Mouse (Mus musculus): ENCODE measurements around the gene Tmem107. TPM values are rescaled to one million over a fixed set of nuclear protein-coding genes. Genes with fewer than 3 reads are reported as not detected.

The Tmem107 gene
- total and polyA plus RNA-seq, 2 experiments from 2014 or later, result 41.7 to 45.6 TPM

GRCm38 (mm10) chr11:69103531-69104435, 33.2 kb downstream of the Tmem107 start:
- Histone ChIP-seq H3K9ac (no peak overlapping the region), H3K27ac (ENCODE audit: low read depth, low read length) (no peak overlapping the region), H3K4me1 (ENCODE audit: insufficient read depth) (no peaks in the 10 kb centered on the region), H3K4me2 (ENCODE audit: low read depth) (no peak overlapping the region), H3K27me3 (ENCODE audit: insufficient read depth, low read length) (no peaks in the 10 kb centered on the region), H3K36me3 (ENCODE audit: insufficient read depth) (peaks cover 78% of the 10 kb centered on the region), H3K9me3 (ENCODE audit: low read length) (no peaks in the 10 kb centered on the region), H3K4me3 (ENCODE audit: low read depth, low read length) (no peak overlapping the region)
- no peak for ATAC-seq
- WGBS, result 91% methylated on average over 15 of the region's 15 CpGs
- DNase-seq, result no peak
- TF ChIP-seq CTCF (IDR thresholded peaks at IDR 0.05; ENCODE audit: low read depth), result no peak

- TF ChIP-seq CTCF (IDR thresholded peaks at IDR 0.05; ENCODE audit: low read depth), result no peak
- Histone ChIP-seq H3K27me3 (ENCODE audit: insufficient read depth, low read length) (no peaks in the 10 kb centered on the region), H3K36me3 (ENCODE audit: insufficient read depth) (peaks cover 85% of the 10 kb centered on the region), H3K27ac (ENCODE audit: low read depth, low read length) (no peak overlapping the region), H3K4me1 (ENCODE audit: insufficient read depth) (no peaks in the 10 kb centered on the region), H3K9ac (no peak overlapping the region), H3K9me3 (ENCODE audit: low read length) (no peaks in the 10 kb centered on the region), H3K4me3 (ENCODE audit: low read depth, low read length) (no peak overlapping the region), H3K4me2 (ENCODE audit: low read depth) (no peak overlapping the region)
- WGBS, result 90% methylated on average over 14 of the region's 14 CpGs
- no peak for ATAC-seq
- no peak for DNase-seq
These were observed 33.9 kb downstream of the Tmem107 start for GRCm38 (mm10) chr11:69104487-69104886.

- no peak for DNase-seq
- H3K4me3 ChIP-seq (ENCODE audit: low read depth, low read length), result no peak overlapping the region
- H3K36me3 ChIP-seq (ENCODE audit: insufficient read depth), result peaks cover 87% of the 10 kb centered on the region
- H3K4me1 ChIP-seq (ENCODE audit: insufficient read depth), result no peaks in the 10 kb centered on the region
- no peak for TF ChIP-seq CTCF (IDR thresholded peaks at IDR 0.05; ENCODE audit: low read depth)
- no peak overlapping the region for H3K27ac ChIP-seq (ENCODE audit: low read depth, low read length)
- no peak overlapping the region for H3K9ac ChIP-seq
- WGBS, result 91% methylated on average over 6 of the region's 6 CpGs
- H3K9me3 ChIP-seq (ENCODE audit: low read length), result no peaks in the 10 kb centered on the region
- no peak for ATAC-seq
- no peaks in the 10 kb centered on the region for H3K27me3 ChIP-seq (ENCODE audit: insufficient read depth, low read length)
- H3K4me2 ChIP-seq (ENCODE audit: low read depth), result no peak overlapping the region
These were observed 34.6 kb downstream of the Tmem107 start for GRCm38 (mm10) chr11:69105227-69105626.

- Histone ChIP-seq H3K9ac (no peak overlapping the region), H3K4me2 (ENCODE audit: low read depth) (no peak overlapping the region), H3K4me1 (ENCODE audit: insufficient read depth) (no peaks in the 10 kb centered on the region), H3K27me3 (ENCODE audit: insufficient read depth, low read length) (no peaks in the 10 kb centered on the region), H3K4me3 (ENCODE audit: low read depth, low read length) (no peak overlapping the region), H3K27ac (ENCODE audit: low read depth, low read length) (no peak overlapping the region), H3K36me3 (ENCODE audit: insufficient read depth) (peaks cover 84% of the 10 kb centered on the region), H3K9me3 (ENCODE audit: low read length) (no peaks in the 10 kb centered on the region)
- DNase-seq (no peak), ATAC-seq (no peak)
- WGBS, result 100% methylated on average over 2 of the region's 2 CpGs
- TF ChIP-seq CTCF (IDR thresholded peaks at IDR 0.05; ENCODE audit: low read depth), result no peak
These were observed 35.2 kb downstream of the Tmem107 start for GRCm38 (mm10) chr11:69105796-69106195.

- no peak overlapping the region for H3K27ac ChIP-seq (ENCODE audit: low read depth, low read length)
- no peak for TF ChIP-seq CTCF (IDR thresholded peaks at IDR 0.05; ENCODE audit: low read depth)
- H3K9ac ChIP-seq, result no peak overlapping the region
- no peak overlapping the region for H3K4me2 ChIP-seq (ENCODE audit: low read depth)
- ATAC-seq (no peak), DNase-seq (no peak)
- peaks cover 79% of the 10 kb centered on the region for H3K36me3 ChIP-seq (ENCODE audit: insufficient read depth)
- no peak overlapping the region for H3K4me3 ChIP-seq (ENCODE audit: low read depth, low read length)
- H3K4me1 ChIP-seq (ENCODE audit: insufficient read depth), result no peaks in the 10 kb centered on the region
- no peaks in the 10 kb centered on the region for H3K27me3 ChIP-seq (ENCODE audit: insufficient read depth, low read length)
- no peaks in the 10 kb centered on the region for H3K9me3 ChIP-seq (ENCODE audit: low read length)
- WGBS, result 90% methylated on average over 11 of the region's 11 CpGs
These were observed 35.7 kb downstream of the Tmem107 start for GRCm38 (mm10) chr11:69106299-69106698.

- no peaks in the 10 kb centered on the region for H3K4me1 ChIP-seq (ENCODE audit: insufficient read depth)
- H3K36me3 ChIP-seq (ENCODE audit: insufficient read depth), result peaks cover 74% of the 10 kb centered on the region
- no peak overlapping the region for H3K4me3 ChIP-seq (ENCODE audit: low read depth, low read length)
- H3K4me2 ChIP-seq (ENCODE audit: low read depth), result no peak overlapping the region
- ATAC-seq, result no peak
- H3K27me3 ChIP-seq (ENCODE audit: insufficient read depth, low read length), result no peaks in the 10 kb centered on the region
- no peak for DNase-seq
- no peak overlapping the region for H3K27ac ChIP-seq (ENCODE audit: low read depth, low read length)
- WGBS, result 80% methylated on average over 11 of the region's 11 CpGs
- no peaks in the 10 kb centered on the region for H3K9me3 ChIP-seq (ENCODE audit: low read length)
- H3K9ac ChIP-seq, result no peak overlapping the region
- no peak for TF ChIP-seq CTCF (IDR thresholded peaks at IDR 0.05; ENCODE audit: low read depth)
These were observed 36.2 kb downstream of the Tmem107 start for GRCm38 (mm10) chr11:69106842-69107241.

GRCm38 (mm10) chr11:69107676-69108075, 37.1 kb downstream of the Tmem107 start:
- H3K27ac ChIP-seq (ENCODE audit: low read depth, low read length), result no peak overlapping the region
- no peak overlapping the region for H3K4me3 ChIP-seq (ENCODE audit: low read depth, low read length)
- H3K27me3 ChIP-seq (ENCODE audit: insufficient read depth, low read length), result no peaks in the 10 kb centered on the region; the same call in 1 of the 2 replicates
- WGBS, result 88% methylated on average over 11 of the region's 11 CpGs
- H3K4me2 ChIP-seq (ENCODE audit: low read depth), result no peak overlapping the region
- no peaks in the 10 kb centered on the region for H3K9me3 ChIP-seq (ENCODE audit: low read length)
- no peak for TF ChIP-seq CTCF (IDR thresholded peaks at IDR 0.05; ENCODE audit: low read depth)
- peaks cover 66% of the 10 kb centered on the region for H3K36me3 ChIP-seq (ENCODE audit: insufficient read depth)
- DNase-seq, result no peak
- H3K4me1 ChIP-seq (ENCODE audit: insufficient read depth), result no peaks in the 10 kb centered on the region
- ATAC-seq, result no peak
- H3K9ac ChIP-seq, result no peak overlapping the region
